Mouse (Mus musculus): Measurements from ENCODE around the gene Tescl. TPM values are rescaled to one million over a fixed set of nuclear protein-coding genes. Genes with fewer than 3 reads are reported as not detected.
A peak's percentile ranks its signal among the peaks of the same experiment; 100 is the strongest.

Gene Tescl
- polyA plus RNA-seq, 3 experiments from 2014 or later: not detected

GRCm38 (mm10) chr7:24361001-24361400 lies 27.3 kb upstream of the Tescl start:
- no peak for ATAC-seq

GRCm38 (mm10) chr7:24359269-24359668 lies 25.5 kb upstream of the Tescl start:
- ATAC-seq: no peak

DNA sequence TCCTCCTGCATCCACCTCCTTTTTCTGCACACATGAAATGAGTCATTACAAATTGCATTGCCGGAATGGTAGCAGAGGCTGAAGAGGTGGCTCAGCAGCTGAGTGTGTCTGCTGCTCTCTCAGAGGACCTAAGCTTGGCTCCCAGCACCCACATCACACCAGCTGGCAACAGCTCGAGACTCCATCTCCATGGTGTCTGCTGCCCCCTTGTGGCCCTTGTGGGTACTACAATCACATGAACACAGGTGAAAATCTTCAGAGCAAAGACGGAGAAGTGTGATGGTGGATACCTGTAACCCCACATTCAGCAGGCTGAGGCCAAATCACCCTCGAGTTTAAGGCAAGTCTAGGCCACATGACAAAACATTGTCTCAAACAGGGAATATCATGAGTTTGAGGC lies 24.2 kb upstream of the Tescl start:
- ATAC-seq: no peak

- ATAC-seq: no peak
Measured at GRCm38 (mm10) chr7:24356081-24356480, 22.3 kb upstream of the Tescl start.

DNA sequence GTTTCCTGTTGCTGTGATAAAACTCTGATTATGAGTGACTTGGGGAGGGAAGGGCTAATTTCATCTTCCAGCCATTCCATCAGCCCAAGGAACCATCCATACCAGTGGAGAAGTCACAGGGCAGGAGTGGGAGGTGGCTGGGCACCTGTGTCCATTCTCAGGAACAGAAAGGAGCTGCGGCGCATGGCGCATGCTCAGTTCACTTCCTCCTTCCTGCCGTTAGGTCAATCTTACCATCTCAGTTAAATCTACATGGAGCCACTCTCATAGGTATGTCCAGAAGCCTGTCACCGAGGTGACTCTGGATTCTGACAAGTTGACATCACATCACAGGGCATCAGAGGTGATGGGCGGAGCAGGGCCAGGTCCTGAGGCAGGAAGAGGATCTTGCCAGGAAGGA lies 21.9 kb upstream of the Tescl start:
- ATAC-seq: no peak

- no peak for ATAC-seq
Measured at GRCm38 (mm10) chr7:24348896-24349295, 15.2 kb upstream of the Tescl start, which contains the start of gene Lypd5. Gene Lypd5, plus strand, starts transcription at chr7:24349196.

DNA sequence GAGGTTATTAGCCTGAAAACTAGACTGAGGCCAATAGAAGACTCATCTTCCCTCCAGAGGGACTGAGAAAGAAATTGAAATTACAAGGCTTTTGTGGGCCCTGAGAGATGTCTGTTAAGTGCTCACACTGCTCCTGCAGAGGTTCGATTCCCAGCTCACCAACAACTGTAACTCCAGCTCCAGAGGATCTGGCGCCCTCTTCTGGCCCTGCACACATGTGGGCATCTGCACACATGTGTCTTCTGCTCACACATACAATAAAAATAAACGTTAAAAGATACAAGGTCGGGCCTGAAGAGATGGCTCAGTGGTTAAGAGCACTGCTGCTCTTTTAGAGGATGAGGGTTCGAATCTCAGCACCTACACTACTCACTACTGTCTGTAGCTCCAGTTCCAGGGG lies 12.7 kb upstream of the Tescl start:
- no peak for ATAC-seq

- no peak for ATAC-seq
Measured at GRCm38 (mm10) chr7:24343701-24344272, 10.1 kb upstream of the Tescl start.

GRCm38 (mm10) chr7:24338241-24338640 lies 4.5 kb upstream of the Tescl start:
- ATAC-seq: no peak

GRCm38 (mm10) chr7:24335699-24336309 lies 2.1 kb upstream of the Tescl start:
- ATAC-seq: peak; percentile 63

- ATAC-seq: no peak
Measured at GRCm38 (mm10) chr7:24327281-24327975, 6.3 kb downstream of the Tescl start.

- ATAC-seq: no peak
Measured at GRCm38 (mm10) chr7:24326273-24327135, 7.2 kb downstream of the Tescl start.

DNA sequence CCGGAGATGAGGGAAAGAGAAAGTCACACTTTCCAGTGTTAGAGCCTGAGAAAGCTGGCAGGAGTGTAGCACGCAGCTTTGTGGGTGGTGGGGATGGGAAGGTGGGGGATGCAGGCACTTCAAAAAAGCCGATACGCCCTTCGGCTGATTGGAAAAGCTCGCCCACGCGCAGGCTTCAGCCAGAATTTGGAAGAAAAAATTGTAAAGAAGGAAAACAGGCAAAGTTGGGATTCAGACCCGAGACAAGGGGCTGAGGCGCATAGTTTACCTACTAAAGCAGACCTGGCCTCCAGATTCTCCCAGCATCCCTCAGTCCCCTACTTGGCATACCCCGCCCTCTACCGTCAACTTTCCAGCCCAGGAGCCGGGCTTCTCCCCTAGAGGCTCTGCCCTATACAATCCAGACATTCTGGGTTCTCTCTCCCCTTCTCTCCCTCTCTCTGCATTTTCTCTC lies 8.0 kb downstream of the Tescl start:
- ATAC-seq: no peak

- no peak for ATAC-seq
Measured at GRCm38 (mm10) chr7:24325197-24325596, 8.5 kb downstream of the Tescl start.

DNA sequence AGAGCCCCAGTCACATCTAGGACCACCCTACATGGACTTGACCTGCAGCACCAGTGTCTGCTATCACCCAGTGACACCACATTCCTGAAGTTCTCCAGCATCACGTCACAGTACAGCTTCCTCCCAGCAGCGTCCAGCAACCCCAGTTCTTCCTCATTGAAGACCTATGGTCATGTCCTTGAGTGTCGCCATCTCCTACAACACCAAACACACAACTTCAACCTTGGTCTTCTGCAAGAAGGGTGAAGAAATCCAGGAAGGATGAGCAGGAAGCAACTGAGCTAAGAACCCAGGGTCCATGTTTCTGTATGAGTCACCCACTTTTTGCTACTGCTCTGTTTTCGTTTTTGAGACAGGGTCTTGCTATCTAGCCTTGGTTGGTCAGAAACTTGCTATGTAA lies 11.1 kb downstream of the Tescl start:
- ATAC-seq: no peak

DNA sequence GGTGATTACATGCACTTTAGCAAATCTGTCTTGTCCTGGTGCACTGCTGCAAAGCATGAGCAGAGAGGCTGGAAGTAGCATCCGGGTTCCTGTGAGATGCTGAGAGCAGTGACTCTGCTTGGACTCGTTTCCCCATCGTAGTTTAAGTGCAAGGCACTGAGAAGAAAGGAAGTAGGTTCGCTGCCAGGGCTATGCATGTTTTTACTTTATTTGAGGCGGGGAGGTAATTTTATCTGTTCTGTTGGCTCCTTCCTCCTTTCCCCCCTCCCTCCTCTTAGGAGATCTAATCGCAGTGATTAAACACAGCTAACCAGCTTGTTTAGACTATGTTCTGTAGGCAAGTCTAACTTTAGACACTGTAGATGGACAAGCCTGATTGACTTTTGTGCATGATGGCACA lies 14.8 kb downstream of the Tescl start:
- ATAC-seq: no peak

DNA sequence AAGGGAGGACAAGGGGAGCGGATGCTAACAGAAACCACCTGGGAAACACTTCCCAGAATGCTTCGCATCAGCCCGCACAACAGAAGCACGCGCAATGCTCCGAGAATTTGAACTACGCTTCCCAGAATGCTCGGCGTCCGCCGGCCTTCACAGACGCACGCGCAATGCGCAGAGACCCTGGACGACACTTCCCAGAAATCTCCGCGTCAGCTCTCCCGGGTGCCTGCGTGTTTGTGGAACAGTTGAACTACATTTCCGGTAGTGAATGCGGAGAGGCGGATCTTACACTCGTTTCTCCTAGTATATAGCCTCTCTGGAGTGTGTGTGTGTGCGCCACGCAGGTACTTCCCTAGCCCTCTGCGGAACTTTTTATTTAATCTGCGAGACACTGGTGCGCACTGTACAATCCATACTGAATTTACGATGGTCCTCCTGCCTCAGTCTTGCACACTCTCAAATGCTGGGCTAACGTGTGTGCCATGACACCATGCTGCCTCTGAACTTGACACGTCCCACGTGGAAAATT lies 17.1 kb downstream of the Tescl start, which contains the start of gene Zfp94:
Gene Zfp94, minus strand, starts transcription at position 100 of the 526 bp plus-strand sequence.
- ATAC-seq: peak; percentile 95

DNA sequence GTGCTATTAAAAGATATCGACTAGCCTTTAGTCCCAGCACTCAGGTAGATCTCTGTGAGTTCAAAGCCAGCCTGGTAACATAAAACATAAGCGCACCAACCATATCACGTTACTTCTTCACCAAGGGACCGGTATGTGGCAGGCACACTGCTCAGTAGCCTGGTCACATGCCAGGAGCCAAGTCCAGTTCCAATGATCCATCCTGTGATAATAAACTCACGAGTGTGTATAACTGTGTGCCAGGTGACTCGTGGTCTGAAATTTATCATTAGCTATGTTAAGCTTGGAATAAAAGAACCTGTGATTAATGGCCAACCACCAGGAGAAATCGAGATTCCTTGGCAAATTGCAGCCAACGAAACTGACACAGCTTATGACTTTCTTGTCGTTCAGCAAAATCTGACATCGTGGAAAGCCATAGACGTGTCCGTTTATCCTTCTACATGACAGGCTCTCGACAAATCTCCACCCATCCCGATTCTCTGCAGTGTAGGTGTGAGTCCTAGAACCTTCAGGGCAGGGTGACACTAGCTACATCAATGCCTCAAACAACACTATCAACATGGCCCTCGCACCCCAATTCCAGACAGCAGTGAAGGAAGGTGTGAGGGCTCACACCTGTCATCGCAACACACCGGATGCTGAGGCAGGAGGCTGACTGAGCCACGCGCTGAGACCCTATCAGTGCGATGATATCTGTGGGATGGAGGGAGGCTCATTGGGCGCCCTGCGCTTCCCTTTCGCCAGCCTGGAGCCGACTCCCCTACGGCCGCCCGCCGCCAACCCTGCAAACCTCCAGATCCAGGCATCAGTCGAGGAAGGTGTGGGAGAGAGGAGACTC lies 17.8 kb downstream of the Tescl start:
- peak; percentile 40 for ATAC-seq

DNA sequence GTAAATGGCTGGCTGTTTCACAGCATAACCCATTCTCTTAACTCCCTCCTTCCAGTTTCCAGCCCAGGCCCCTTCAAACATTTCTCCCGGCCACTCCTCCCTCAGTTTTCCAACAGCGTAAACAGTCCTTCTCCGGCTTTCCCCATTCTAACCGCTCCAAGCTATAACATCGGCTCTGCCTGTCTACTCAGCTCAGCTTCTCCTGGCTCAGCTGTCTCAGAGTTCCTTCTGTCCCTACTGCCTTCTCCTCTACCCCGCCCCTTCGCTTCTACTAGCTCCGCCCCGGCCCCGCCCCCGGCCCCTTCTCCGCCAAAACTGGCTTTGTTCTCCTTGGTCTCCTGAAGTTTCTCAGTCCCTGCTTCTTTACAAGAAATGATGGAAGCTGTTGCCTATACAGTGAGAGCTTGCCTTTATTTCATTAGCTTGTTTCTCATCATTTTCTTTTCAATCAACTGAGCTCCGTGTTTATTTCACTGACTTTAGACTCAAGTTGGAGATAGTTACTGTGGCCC lies 32.9 kb downstream of the Tescl start, which contains the start of gene Zfp61:
Gene Zfp61, minus strand, starts transcription at position 462 of the 512 bp plus-strand sequence.
- ATAC-seq: no peak

DNA sequence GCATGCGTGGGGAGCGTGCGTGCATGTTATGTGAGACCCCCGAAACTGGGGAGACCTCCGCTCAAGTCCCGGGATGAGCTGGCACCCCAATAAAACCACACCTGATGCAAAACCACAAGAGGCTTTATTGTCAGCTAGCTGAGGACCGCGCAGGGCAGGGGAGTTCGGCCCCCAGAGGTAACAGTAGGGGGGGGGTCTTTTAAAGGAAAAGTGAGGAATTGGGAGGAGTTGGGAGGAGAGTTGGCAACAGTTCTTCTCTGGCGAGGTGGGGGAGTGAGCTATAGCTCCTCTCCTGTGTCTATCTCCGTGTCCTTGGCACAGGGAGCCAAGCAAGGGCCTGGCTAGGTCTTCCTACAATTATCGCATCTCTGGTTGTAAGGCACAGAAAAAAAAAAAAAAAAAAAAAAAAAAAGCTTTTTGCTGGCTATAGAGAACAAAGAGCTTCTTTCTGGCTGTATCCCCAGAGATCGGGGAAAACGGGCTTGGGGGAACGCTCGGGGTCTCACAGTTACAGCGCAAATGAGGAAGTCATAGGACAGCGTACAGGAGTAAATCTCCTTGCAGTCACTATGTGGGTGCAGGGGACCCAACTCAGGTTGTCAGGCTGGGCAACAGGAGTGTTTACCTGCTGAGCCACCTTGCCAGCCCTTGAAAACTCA lies 33.8 kb downstream of the Tescl start:
- no peak for ATAC-seq

Data from inflammation-experienced regulatory T-cells, adult 6 months (primary cell).